Mouse (Mus musculus): ENCODE measurements around the gene Ndufs6. TPM values are rescaled to one million over a fixed set of nuclear protein-coding genes. Genes with fewer than 3 reads are reported as not detected.

Gene Ndufs6
- polyA plus RNA-seq (2016; fragmentation: Nextera tagmentation; extraction: Ambion mirVana), result 305 and 313 TPM in 2 replicates

- Histone ChIP-seq H3K4me3 (peak within 1 kb of the TSS; percentile 70), H3K4me1 (peaks cover 19% of the 10 kb centered on the region), H3K36me3 (peaks cover 31% of the 10 kb centered on the region), H3K27ac (replicated peaks) (peak within 1 kb of the TSS; percentile 46), H3K4me2 (replicated peaks) (peak within 1 kb of the TSS; percentile 70), H3K9ac (replicated peaks) (peak within 1 kb of the TSS; percentile 72), H3K27me3 (no peaks in the 10 kb centered on the region), H3K9me3 (no peaks in the 10 kb centered on the region)
- 1% methylated on average over 45 of the region's 45 CpGs for WGBS
- ATAC-seq (ENCODE audit: low FRiP score, low read depth), result peak; percentile 81
Observed at GRCm38 (mm10) chr13:73327827-73328698, at the start of gene Ndufs6, which contains the start of gene Mrpl36. Gene Ndufs6 (minus strand): TSS chr13:73328542. Gene Mrpl36 (plus strand): TSS chr13:73328513.

GRCm38 (mm10) chr13:73377637-73378036 is 49.3 kb upstream of the Ndufs6 start:
- WGBS, result 86% methylated on average over 9 of the region's 9 CpGs
- no peak overlapping the region for H3K27ac ChIP-seq (replicated peaks)

GRCm38 (mm10) chr13:73374612-73375011 is 46.3 kb upstream of the Ndufs6 start:
- no peaks in the 10 kb centered on the region for H3K36me3 ChIP-seq
- 63% methylated on average over 2 of the region's 2 CpGs for WGBS
- no peak for ATAC-seq (ENCODE audit: low FRiP score, low read depth)
- H3K9ac ChIP-seq (replicated peaks), result no peak overlapping the region
- H3K4me1 ChIP-seq, result no peaks in the 10 kb centered on the region
- H3K9me3 ChIP-seq, result no peaks in the 10 kb centered on the region
- H3K4me2 ChIP-seq (replicated peaks), result no peak overlapping the region
- no peak overlapping the region for H3K4me3 ChIP-seq
- H3K27ac ChIP-seq (replicated peaks), result no peak overlapping the region
- H3K27me3 ChIP-seq, result no peaks in the 10 kb centered on the region

More at GRCm38 (mm10) chr13:73377637-73378036, 49.3 kb upstream of the Ndufs6 start:
- no peaks in the 10 kb centered on the region for H3K36me3 ChIP-seq
- H3K4me3 ChIP-seq, result no peak overlapping the region
- H3K9ac ChIP-seq (replicated peaks), result no peak overlapping the region
- H3K9me3 ChIP-seq, result no peaks in the 10 kb centered on the region
- no peak for ATAC-seq (ENCODE audit: low FRiP score, low read depth)
- H3K4me1 ChIP-seq, result no peaks in the 10 kb centered on the region
- H3K4me2 ChIP-seq (replicated peaks), result no peak overlapping the region
- H3K27me3 ChIP-seq, result no peaks in the 10 kb centered on the region

GRCm38 (mm10) chr13:73373367-73373766 is 45.0 kb upstream of the Ndufs6 start:
- ATAC-seq (ENCODE audit: low FRiP score, low read depth), result no peak
- no peaks in the 10 kb centered on the region for H3K9me3 ChIP-seq
- H3K9ac ChIP-seq (replicated peaks), result no peak overlapping the region
- no peak overlapping the region for H3K27ac ChIP-seq (replicated peaks)
- H3K36me3 ChIP-seq, result no peaks in the 10 kb centered on the region
- no peak overlapping the region for H3K4me2 ChIP-seq (replicated peaks)
- no peaks in the 10 kb centered on the region for H3K4me1 ChIP-seq
- H3K27me3 ChIP-seq, result no peaks in the 10 kb centered on the region
- H3K4me3 ChIP-seq, result no peak overlapping the region
- WGBS, result 82% methylated on average over 4 of the region's 4 CpGs

GRCm38 (mm10) chr13:73357106-73357505 is 28.8 kb upstream of the Ndufs6 start:
- H3K4me2 ChIP-seq (replicated peaks), result no peak overlapping the region
- H3K4me1 ChIP-seq, result no peaks in the 10 kb centered on the region
- no peaks in the 10 kb centered on the region for H3K36me3 ChIP-seq
- no peak for ATAC-seq (ENCODE audit: low FRiP score, low read depth)
- H3K9ac ChIP-seq (replicated peaks), result no peak overlapping the region
- H3K9me3 ChIP-seq, result no peaks in the 10 kb centered on the region
- no peaks in the 10 kb centered on the region for H3K27me3 ChIP-seq
- 83% methylated on average over 3 of the region's 3 CpGs for WGBS
- no peak overlapping the region for H3K4me3 ChIP-seq
- H3K27ac ChIP-seq (replicated peaks), result no peak overlapping the region

GRCm38 (mm10) chr13:73352491-73352890 is 24.1 kb upstream of the Ndufs6 start:
- Histone ChIP-seq H3K27me3 (no peaks in the 10 kb centered on the region), H3K4me1 (no peaks in the 10 kb centered on the region), H3K4me3 (no peak overlapping the region), H3K9ac (replicated peaks) (no peak overlapping the region), H3K4me2 (replicated peaks) (no peak overlapping the region), H3K36me3 (no peaks in the 10 kb centered on the region), H3K9me3 (no peaks in the 10 kb centered on the region), H3K27ac (replicated peaks) (no peak overlapping the region)
- no peak for ATAC-seq (ENCODE audit: low FRiP score, low read depth)

- H3K36me3 ChIP-seq, result no peaks in the 10 kb centered on the region
- H3K9ac ChIP-seq (replicated peaks), result no peak overlapping the region
- 71% methylated on average over 3 of the region's 3 CpGs for WGBS
- no peak overlapping the region for H3K4me2 ChIP-seq (replicated peaks)
- no peak for ATAC-seq (ENCODE audit: low FRiP score, low read depth)
- H3K4me3 ChIP-seq, result no peak overlapping the region
- no peaks in the 10 kb centered on the region for H3K4me1 ChIP-seq
- no peak overlapping the region for H3K27ac ChIP-seq (replicated peaks)
- H3K27me3 ChIP-seq, result no peaks in the 10 kb centered on the region
- H3K9me3 ChIP-seq, result no peaks in the 10 kb centered on the region
Observed at GRCm38 (mm10) chr13:73351910-73352309, 23.6 kb upstream of the Ndufs6 start.

GRCm38 (mm10) chr13:73350741-73351140 is 22.4 kb upstream of the Ndufs6 start:
- no peaks in the 10 kb centered on the region for H3K4me1 ChIP-seq
- H3K27me3 ChIP-seq, result no peaks in the 10 kb centered on the region
- no peak overlapping the region for H3K9ac ChIP-seq (replicated peaks)
- no peak for ATAC-seq (ENCODE audit: low FRiP score, low read depth)
- no peak overlapping the region for H3K4me2 ChIP-seq (replicated peaks)
- H3K27ac ChIP-seq (replicated peaks), result no peak overlapping the region
- no peaks in the 10 kb centered on the region for H3K9me3 ChIP-seq
- H3K36me3 ChIP-seq, result no peaks in the 10 kb centered on the region
- H3K4me3 ChIP-seq, result no peak overlapping the region
- WGBS, result 92% methylated on average over 9 of the region's 9 CpGs

- H3K9me3 ChIP-seq, result no peaks in the 10 kb centered on the region
- no peaks in the 10 kb centered on the region for H3K4me1 ChIP-seq
- H3K4me3 ChIP-seq, result no peak overlapping the region
- H3K27ac ChIP-seq (replicated peaks), result no peak overlapping the region
- no peak overlapping the region for H3K9ac ChIP-seq (replicated peaks)
- 82% methylated on average over 7 of the region's 7 CpGs for WGBS
- no peak for ATAC-seq (ENCODE audit: low FRiP score, low read depth)
- no peaks in the 10 kb centered on the region for H3K36me3 ChIP-seq
- no peaks in the 10 kb centered on the region for H3K27me3 ChIP-seq
- H3K4me2 ChIP-seq (replicated peaks), result no peak overlapping the region
Observed at GRCm38 (mm10) chr13:73347922-73348650, 19.7 kb upstream of the Ndufs6 start.

- WGBS, result 72% methylated on average over 3 of the region's 3 CpGs
- H3K9me3 ChIP-seq, result no peaks in the 10 kb centered on the region
- no peaks in the 10 kb centered on the region for H3K36me3 ChIP-seq
- no peak overlapping the region for H3K4me3 ChIP-seq
- H3K27me3 ChIP-seq, result no peaks in the 10 kb centered on the region
- no peak overlapping the region for H3K27ac ChIP-seq (replicated peaks)
- no peak overlapping the region for H3K4me2 ChIP-seq (replicated peaks)
- ATAC-seq (ENCODE audit: low FRiP score, low read depth), result no peak
- H3K4me1 ChIP-seq, result no peaks in the 10 kb centered on the region
- no peak overlapping the region for H3K9ac ChIP-seq (replicated peaks)
Observed at GRCm38 (mm10) chr13:73347171-73347570, 18.8 kb upstream of the Ndufs6 start.

GRCm38 (mm10) chr13:73346743-73347142 is 18.4 kb upstream of the Ndufs6 start:
- H3K4me3 ChIP-seq, result no peak overlapping the region
- no peaks in the 10 kb centered on the region for H3K27me3 ChIP-seq
- no peaks in the 10 kb centered on the region for H3K9me3 ChIP-seq
- 75% methylated on average over 4 of the region's 4 CpGs for WGBS
- H3K36me3 ChIP-seq, result no peaks in the 10 kb centered on the region
- H3K27ac ChIP-seq (replicated peaks), result no peak overlapping the region
- no peak overlapping the region for H3K4me2 ChIP-seq (replicated peaks)
- no peak for ATAC-seq (ENCODE audit: low FRiP score, low read depth)
- H3K4me1 ChIP-seq, result no peaks in the 10 kb centered on the region
- no peak overlapping the region for H3K9ac ChIP-seq (replicated peaks)

- WGBS, result 59% methylated on average over 2 of the region's 2 CpGs
- no peak for ATAC-seq (ENCODE audit: low FRiP score, low read depth)
- no peak overlapping the region for H3K9ac ChIP-seq (replicated peaks)
Observed at GRCm38 (mm10) chr13:73346131-73346530, 17.8 kb upstream of the Ndufs6 start.

More at GRCm38 (mm10) chr13:73346131-73346530, 17.8 kb upstream of the Ndufs6 start:
- Histone ChIP-seq H3K4me1 (no peaks in the 10 kb centered on the region), H3K36me3 (no peaks in the 10 kb centered on the region), H3K27ac (replicated peaks) (no peak overlapping the region), H3K27me3 (no peaks in the 10 kb centered on the region), H3K4me2 (replicated peaks) (no peak overlapping the region), H3K9me3 (no peaks in the 10 kb centered on the region), H3K4me3 (no peak overlapping the region)

Measured in midbrain, embryonic 12.5 days (tissue).